Mouse (Mus musculus): Measurements from ENCODE around the gene Gm438. TPM values are rescaled to one million over a fixed set of nuclear protein-coding genes. Genes with fewer than 3 reads are reported as not detected.
"Not testable (repeated sequence)": the region's sequence is repeated elsewhere in the genome, so short reads cannot be mapped to it uniquely, and the experiment has no call there.

Gene Gm438
- polyA plus RNA-seq (2014; fragmentation: Nextera tagmentation; extraction: Ambion mirVana): not detected in 2 replicates

DNA sequence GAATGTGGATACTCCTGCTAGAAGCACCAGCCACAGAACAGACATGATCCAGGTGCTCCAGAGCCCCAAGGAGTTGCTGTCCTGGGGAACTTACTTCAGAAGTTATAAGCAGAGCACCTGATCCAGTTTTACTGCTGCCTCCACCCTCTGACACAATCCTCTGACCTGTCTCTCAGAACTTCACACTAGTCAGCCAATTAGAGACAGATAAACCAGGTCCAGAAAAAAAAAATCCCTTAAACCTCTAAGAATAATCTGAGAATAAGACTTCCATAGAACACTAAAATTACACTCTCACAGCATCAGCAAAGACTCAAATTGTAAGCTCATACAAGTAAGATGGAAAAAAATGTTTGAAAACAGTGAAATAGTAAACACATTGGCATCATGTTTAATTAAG is at the start of gene Gm438:
Gene Gm438 (minus strand): TSS at position 101 of the 400 bp plus-strand sequence.
- no peaks in the 10 kb centered on the region for H3K9me3 ChIP-seq (ENCODE audit: control insufficient read depth, low read length)
- DNase-seq (no peak), ATAC-seq (ENCODE audit: low FRiP score, low TSS enrichment) (no peak)
- H3K27me3 ChIP-seq (ENCODE audit: control insufficient read depth, insufficient read depth, low read length): no peaks in the 10 kb centered on the region
- H3K4me2 ChIP-seq (ENCODE audit: low read length): no peak within 1 kb of the TSS
- H3K9ac ChIP-seq (replicated peaks; ENCODE audit: low read length): no peak within 1 kb of the TSS
- H3K36me3 ChIP-seq (ENCODE audit: control insufficient read depth, insufficient read depth, low read length): no peaks in the 10 kb centered on the region
- no peak within 1 kb of the TSS for H3K27ac ChIP-seq (replicated peaks; ENCODE audit: low read depth, low read length)
- H3K4me3 ChIP-seq (replicated peaks; ENCODE audit: low read depth, low read length): no peak within 1 kb of the TSS
- H3K4me1 ChIP-seq (ENCODE audit: control insufficient read depth, insufficient read depth, low read length): no peaks in the 10 kb centered on the region

GRCm38 (mm10) chr4:144824706-144825105 is 38.3 kb upstream of the Gm438 start:
- H3K36me3 ChIP-seq (ENCODE audit: control insufficient read depth, insufficient read depth, low read length): no peaks in the 10 kb centered on the region
- no peak overlapping the region for H3K9ac ChIP-seq (replicated peaks; ENCODE audit: low read length)
- no peaks in the 10 kb centered on the region for H3K27me3 ChIP-seq (ENCODE audit: control insufficient read depth, insufficient read depth, low read length)
- no peak overlapping the region for H3K4me3 ChIP-seq (replicated peaks; ENCODE audit: low read depth, low read length)
- no peak overlapping the region for H3K4me2 ChIP-seq (ENCODE audit: low read length)
- no peak overlapping the region for H3K27ac ChIP-seq (replicated peaks; ENCODE audit: low read depth, low read length)
- ATAC-seq (ENCODE audit: low FRiP score, low TSS enrichment) (no peak), DNase-seq (no peak)
- 0 out of 2 replicates have a peak, but pooled peaks cover 8% of the 10 kb centered on the region for H3K9me3 ChIP-seq (ENCODE audit: control insufficient read depth, low read length)
- H3K4me1 ChIP-seq (ENCODE audit: control insufficient read depth, insufficient read depth, low read length): no peaks in the 10 kb centered on the region
- WGBS: 70% methylated on average over 2 of the region's 2 CpGs

- Histone ChIP-seq H3K4me3 (replicated peaks; ENCODE audit: low read depth, low read length) (no peak overlapping the region), H3K4me1 (ENCODE audit: control insufficient read depth, insufficient read depth, low read length) (no peaks in the 10 kb centered on the region), H3K27ac (replicated peaks; ENCODE audit: low read depth, low read length) (no peak overlapping the region), H3K4me2 (ENCODE audit: low read length) (no peak overlapping the region), H3K36me3 (ENCODE audit: control insufficient read depth, insufficient read depth, low read length) (no peaks in the 10 kb centered on the region), H3K9ac (replicated peaks; ENCODE audit: low read length) (no peak overlapping the region), H3K9me3 (ENCODE audit: control insufficient read depth, low read length) (0 out of 2 replicates have a peak, but pooled peaks cover 8% of the 10 kb centered on the region), H3K27me3 (ENCODE audit: control insufficient read depth, insufficient read depth, low read length) (no peaks in the 10 kb centered on the region)
- DNase-seq: no peak
- ATAC-seq (ENCODE audit: low FRiP score, low TSS enrichment): no peak
- 89% methylated on average over 2 of the region's 2 CpGs for WGBS
Observed at GRCm38 (mm10) chr4:144823996-144824395, 37.6 kb upstream of the Gm438 start.

GRCm38 (mm10) chr4:144807135-144807534 is 20.8 kb upstream of the Gm438 start:
- H3K4me2 ChIP-seq (ENCODE audit: low read length); H3K36me3 ChIP-seq (ENCODE audit: control insufficient read depth, insufficient read depth, low read length); H3K27me3 ChIP-seq (ENCODE audit: control insufficient read depth, insufficient read depth, low read length); H3K27ac ChIP-seq (replicated peaks; ENCODE audit: low read depth, low read length); H3K4me3 ChIP-seq (replicated peaks; ENCODE audit: low read depth, low read length); ATAC-seq (ENCODE audit: low FRiP score, low TSS enrichment); H3K4me1 ChIP-seq (ENCODE audit: control insufficient read depth, insufficient read depth, low read length); H3K9ac ChIP-seq (replicated peaks; ENCODE audit: low read length); DNase-seq; H3K9me3 ChIP-seq (ENCODE audit: control insufficient read depth, low read length): not testable (repeated sequence)
- WGBS: 42% methylated on average over 5 of the region's 5 CpGs

DNA sequence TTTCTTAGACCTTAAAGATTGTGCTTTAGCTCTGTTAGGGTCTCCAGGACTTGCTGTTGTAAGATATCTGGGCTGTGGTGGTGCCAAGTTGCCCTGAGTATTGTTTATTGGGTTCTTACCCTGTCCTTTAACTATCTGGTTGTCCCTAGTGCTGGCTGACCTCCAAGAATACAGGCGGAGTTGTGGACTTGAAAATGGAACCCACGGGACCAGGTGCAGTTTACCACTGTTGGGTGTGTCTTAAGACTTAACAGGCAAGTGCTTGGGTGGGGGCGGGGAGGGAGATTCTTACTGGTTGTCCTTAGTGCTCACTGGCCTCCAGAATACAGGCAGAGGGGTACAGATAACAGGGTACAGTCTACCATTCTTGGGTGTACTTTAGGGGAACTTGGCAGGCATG is 17.2 kb upstream of the Gm438 start:
- H3K36me3 ChIP-seq (ENCODE audit: control insufficient read depth, insufficient read depth, low read length): no peaks in the 10 kb centered on the region
- ATAC-seq (ENCODE audit: low FRiP score, low TSS enrichment): no peak
- DNase-seq: no peak
- H3K4me3 ChIP-seq (replicated peaks; ENCODE audit: low read depth, low read length): no peak overlapping the region
- no peak overlapping the region for H3K9ac ChIP-seq (replicated peaks; ENCODE audit: low read length)
- H3K4me2 ChIP-seq (ENCODE audit: low read length): no peak overlapping the region
- no peak overlapping the region for H3K27ac ChIP-seq (replicated peaks; ENCODE audit: low read depth, low read length)
- H3K27me3 ChIP-seq (ENCODE audit: control insufficient read depth, insufficient read depth, low read length): no peaks in the 10 kb centered on the region
- H3K9me3 ChIP-seq (ENCODE audit: control insufficient read depth, low read length): no peaks in the 10 kb centered on the region
- H3K4me1 ChIP-seq (ENCODE audit: control insufficient read depth, insufficient read depth, low read length): no peaks in the 10 kb centered on the region
- WGBS: 78% methylated on average over 3 of the region's 3 CpGs

DNA sequence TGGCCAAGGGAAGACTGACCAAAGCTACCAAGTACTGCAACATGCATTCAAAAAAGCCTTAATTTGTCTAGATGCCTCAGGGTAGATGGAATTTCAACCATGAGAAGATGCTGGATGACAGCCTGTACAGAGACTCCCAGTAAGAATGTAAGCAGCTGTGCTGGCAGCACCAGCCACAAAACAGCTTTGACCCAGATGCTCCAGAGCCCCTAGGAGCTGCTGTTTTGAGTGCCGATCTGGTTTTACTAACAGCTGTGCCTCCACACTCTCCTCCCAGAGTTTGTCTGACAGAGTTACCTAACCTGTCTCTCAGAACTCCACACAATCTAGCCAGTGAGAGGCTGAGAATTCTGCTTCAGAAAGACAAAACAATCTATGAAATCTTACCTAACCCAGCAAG is 3.8 kb upstream of the Gm438 start:
- Histone ChIP-seq H3K4me1 (ENCODE audit: control insufficient read depth, insufficient read depth, low read length) (no peaks in the 10 kb centered on the region), H3K36me3 (ENCODE audit: control insufficient read depth, insufficient read depth, low read length) (no peaks in the 10 kb centered on the region), H3K27ac (replicated peaks; ENCODE audit: low read depth, low read length) (no peak overlapping the region), H3K9me3 (ENCODE audit: control insufficient read depth, low read length) (no peaks in the 10 kb centered on the region), H3K27me3 (ENCODE audit: control insufficient read depth, insufficient read depth, low read length) (no peaks in the 10 kb centered on the region), H3K4me2 (ENCODE audit: low read length) (no peak overlapping the region), H3K9ac (replicated peaks; ENCODE audit: low read length) (no peak overlapping the region), H3K4me3 (replicated peaks; ENCODE audit: low read depth, low read length) (no peak overlapping the region)
- DNase-seq (no peak), ATAC-seq (ENCODE audit: low FRiP score, low TSS enrichment) (no peak)
- 76% methylated on average over 1 of the region's 1 CpGs for WGBS

DNA sequence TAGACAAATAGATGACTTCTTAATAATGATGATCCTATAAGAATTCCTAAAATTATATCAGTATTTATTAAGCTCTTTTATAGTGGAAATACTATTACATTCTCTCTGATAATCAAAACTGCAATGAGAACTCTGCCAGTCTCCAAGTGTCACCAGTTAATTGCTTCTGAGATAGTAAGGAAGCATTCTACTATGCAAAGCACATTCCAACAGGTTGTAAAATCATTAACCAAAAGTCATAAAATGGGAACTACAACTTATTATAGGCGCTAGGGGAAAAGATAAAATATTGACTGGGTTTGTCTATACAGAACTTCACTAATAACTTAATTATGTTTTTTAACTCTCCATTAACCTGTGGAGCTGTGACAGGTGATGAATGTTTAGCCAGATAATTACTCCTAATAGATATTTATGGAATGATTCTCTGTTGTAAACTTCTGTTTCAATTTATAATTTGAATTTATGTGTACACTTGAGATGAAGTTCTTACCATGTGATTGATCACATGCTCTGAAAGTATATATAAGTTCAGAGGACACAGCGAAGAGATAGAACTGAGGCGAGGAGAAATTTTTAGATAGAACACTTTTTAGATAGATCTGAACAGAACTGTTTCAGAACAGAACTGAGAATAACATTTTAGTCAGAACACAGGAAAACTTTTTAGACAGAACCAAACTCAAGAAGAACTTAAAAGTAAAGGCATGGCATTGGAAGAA is 3.7 kb downstream of the Gm438 start:
- Histone ChIP-seq H3K4me1 (ENCODE audit: control insufficient read depth, insufficient read depth, low read length) (no peaks in the 10 kb centered on the region), H3K36me3 (ENCODE audit: control insufficient read depth, insufficient read depth, low read length) (no peaks in the 10 kb centered on the region), H3K27me3 (ENCODE audit: control insufficient read depth, insufficient read depth, low read length) (no peaks in the 10 kb centered on the region), H3K9ac (replicated peaks; ENCODE audit: low read length) (no peak overlapping the region), H3K27ac (replicated peaks; ENCODE audit: low read depth, low read length) (no peak overlapping the region), H3K4me2 (ENCODE audit: low read length) (no peak overlapping the region), H3K9me3 (ENCODE audit: control insufficient read depth, low read length) (no peaks in the 10 kb centered on the region), H3K4me3 (replicated peaks; ENCODE audit: low read depth, low read length) (no peak overlapping the region)
- no peak for ATAC-seq (ENCODE audit: low FRiP score, low TSS enrichment)
- no peak for DNase-seq
- 81% methylated on average over 3 of the region's 3 CpGs for WGBS

- H3K36me3 ChIP-seq (ENCODE audit: control insufficient read depth, insufficient read depth, low read length): no peaks in the 10 kb centered on the region
- no peak overlapping the region for H3K27ac ChIP-seq (replicated peaks; ENCODE audit: low read depth, low read length)
- no peak overlapping the region for H3K9ac ChIP-seq (replicated peaks; ENCODE audit: low read length)
- 48% methylated on average over 2 of the region's 2 CpGs for WGBS
- H3K27me3 ChIP-seq (ENCODE audit: control insufficient read depth, insufficient read depth, low read length): no peaks in the 10 kb centered on the region
- no peaks in the 10 kb centered on the region for H3K4me1 ChIP-seq (ENCODE audit: control insufficient read depth, insufficient read depth, low read length)
- ATAC-seq (ENCODE audit: low FRiP score, low TSS enrichment) (no peak), DNase-seq (peak; percentile 43)
- H3K9me3 ChIP-seq (ENCODE audit: control insufficient read depth, low read length): no peaks in the 10 kb centered on the region
- no peak overlapping the region for H3K4me3 ChIP-seq (replicated peaks; ENCODE audit: low read depth, low read length)
- no peak overlapping the region for H3K4me2 ChIP-seq (ENCODE audit: low read length)
Observed at GRCm38 (mm10) chr4:144765722-144766121, 20.7 kb downstream of the Gm438 start.

DNA sequence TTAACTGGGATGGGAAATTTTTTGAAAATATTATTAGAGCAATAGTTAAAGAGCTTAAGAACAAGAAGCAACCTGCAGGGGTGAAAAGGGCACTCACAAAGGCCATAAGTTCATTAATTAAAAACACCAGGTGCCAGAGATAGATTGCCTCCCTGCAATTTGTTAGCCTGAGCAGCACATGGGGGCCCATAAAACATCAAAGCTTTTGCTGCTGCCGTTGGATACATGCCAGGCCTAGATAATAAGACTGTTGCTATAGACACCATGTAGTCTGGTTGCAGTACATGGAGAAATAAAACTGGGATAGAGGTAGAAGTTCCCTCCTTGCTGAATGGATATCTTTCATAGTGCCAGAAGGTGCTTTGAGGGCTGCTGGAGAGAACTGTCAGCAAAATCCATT is 37.2 kb downstream of the Gm438 start:
- Histone ChIP-seq H3K4me2 (ENCODE audit: low read length) (no peak overlapping the region), H3K9me3 (ENCODE audit: control insufficient read depth, low read length) (0 out of 2 replicates have a peak, but pooled peaks cover 3% of the 10 kb centered on the region), H3K27me3 (ENCODE audit: control insufficient read depth, insufficient read depth, low read length) (no peaks in the 10 kb centered on the region), H3K4me3 (replicated peaks; ENCODE audit: low read depth, low read length) (no peak overlapping the region), H3K36me3 (ENCODE audit: control insufficient read depth, insufficient read depth, low read length) (no peaks in the 10 kb centered on the region), H3K27ac (replicated peaks; ENCODE audit: low read depth, low read length) (no peak overlapping the region), H3K9ac (replicated peaks; ENCODE audit: low read length) (no peak overlapping the region), H3K4me1 (ENCODE audit: control insufficient read depth, insufficient read depth, low read length) (no peaks in the 10 kb centered on the region)
- WGBS: 70% methylated on average over 1 of the region's 1 CpGs
- DNase-seq (no peak), ATAC-seq (ENCODE audit: low FRiP score, low TSS enrichment) (no peak)
